Comparison of ENCODE assay signal across 8 mouse cellular contexts in the genomic region with DNA sequence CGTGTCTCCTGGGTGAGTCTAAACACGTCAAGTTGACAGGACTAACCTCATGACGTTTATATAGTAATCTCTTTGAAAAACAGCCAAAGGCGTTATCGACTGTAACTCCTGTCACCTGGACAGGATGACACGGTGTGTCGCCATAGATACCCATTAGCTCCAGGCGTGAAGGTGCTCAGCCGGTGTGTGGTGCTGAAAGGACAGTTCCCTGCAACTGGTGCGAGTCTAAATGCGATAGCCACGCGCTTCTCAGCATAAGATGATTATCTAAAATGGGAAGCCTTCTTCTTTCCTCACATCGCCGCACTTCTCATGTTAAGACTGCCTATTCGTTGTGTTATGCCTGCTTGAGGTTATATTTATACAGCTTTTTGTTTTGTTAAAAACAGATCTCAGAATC. TPM values are rescaled to one million over a fixed set of nuclear protein-coding genes. Genes with fewer than 3 reads are reported as not detected.
DNase-seq lines count a peak whose midpoint lies in the region; ATAC-seq lines count a peak whose summit lies in the region.
"Had no signal": no experiment of that assay in that cellular context is flagged by ENCODE, and none has a peak within 500 bp of the region (broad histone marks: within the 10 kb centered on the region; RNA-seq: fewer than 3 reads in every experiment).

No protein-coding gene starts in this region.

- no peak overlapping the region for H3K4me2 ChIP-seq in liver, embryonic 12.5 days
- H3K4me2 ChIP-seq: liver, embryonic 15.5 days had no signal

- no peaks in the 10 kb centered on the region; the same call in 1 of the 2 replicates for H3K27me3 ChIP-seq in liver, embryonic 12.5 days (replicated peaks)

- H3K4me3 ChIP-seq in liver, embryonic 12.5 days, result no peak overlapping the region
- H3K4me3 ChIP-seq: liver, embryonic 15.5 days had no signal

- DNase-seq in liver, result peak; percentile 43
- peak; percentile 80 for DNase-seq in R1 (ENCODE audit: low read depth, low spot score)
- peak; percentile 61 for DNase-seq in embryo, embryonic 9.5 days (ENCODE audit: extremely low spot score)
- DNase-seq in mesoderm, embryonic 11.5 days (ENCODE audit: low read depth, low spot score), result peak; percentile 74
- no peak for DNase-seq in right cerebral cortex, postnatal 4 days
- DNase-seq in cerebellum, adult 11-12 months, result no peak

- no peaks in the 10 kb centered on the region for H3K9me3 ChIP-seq in liver, embryonic 12.5 days (replicated peaks)
- H3K9me3 ChIP-seq: liver, embryonic 15.5 days had no signal

- no peak overlapping the region for H3K9ac ChIP-seq in liver, embryonic 12.5 days
- H3K9ac ChIP-seq: liver, embryonic 15.5 days had no signal

- no peaks in the 10 kb centered on the region for H3K36me3 ChIP-seq in liver, embryonic 12.5 days
- H3K36me3 ChIP-seq: liver, embryonic 15.5 days had no signal

- 12% methylated on average over 16 of the region's 16 CpGs for WGBS in liver, embryonic 12.5 days (ENCODE audit: insufficient replicate concordance)

- no peak overlapping the region for H3K27ac ChIP-seq in liver, embryonic 12.5 days
- H3K27ac ChIP-seq: liver, embryonic 15.5 days had no signal

- ATAC-seq in liver, embryonic 12.5 days, result no peak

- H3K4me1 ChIP-seq in liver, embryonic 12.5 days, result no peaks in the 10 kb centered on the region
- H3K4me1 ChIP-seq: liver, embryonic 15.5 days had no signal

RNA-seq across cellular contexts. Expression of gene Vwa5b1, which starts 40.8 kb away (rescaled TPM):
- not detected in 2 replicates for polyA plus RNA-seq in liver, embryonic 12.5 days (2016; fragmentation: Nextera tagmentation; extraction: Ambion mirVana)
- polyA plus RNA-seq: liver, embryonic 15.5 days had no signal

RNA-seq across cellular contexts. Expression of gene Pla2g2c, which starts 48.1 kb away (rescaled TPM):
- 0.10 TPM in 1 of 2 replicates, not detected in the other for polyA plus RNA-seq in liver, embryonic 12.5 days (2016; fragmentation: Nextera tagmentation; extraction: Ambion mirVana)
- polyA plus RNA-seq: liver, embryonic 15.5 days had no signal

Comparison
In these comparisons a context has a peak if more than half of its experiments do, and no peak if none do; other contexts are left out.
1. DNase-seq: peak in liver (single experiment), R1 (single experiment), embryo, embryonic 9.5 days (single experiment) and mesoderm, embryonic 11.5 days (single experiment); none in right cerebral cortex, postnatal 4 days (single experiment) and cerebellum, adult 11-12 months (single experiment).